ENCODE assay signal across 8 mouse cellular contexts in genomic region chr13:23396246-23396703, GRCm38 (mm10). TPM values are rescaled to one million over a fixed set of nuclear protein-coding genes. Genes with fewer than 3 reads are reported as not detected.
DNase-seq lines count a peak whose midpoint lies in the region; ATAC-seq and TF ChIP-seq lines count a peak whose summit lies in the region.

No protein-coding gene starts in this region.

- no peak for DNase-seq in lung, embryonic 14.5 days
- DNase-seq in lung, postnatal 25 days (ENCODE audit: low spot score): no peak
- peak; percentile 39 for DNase-seq in embryonic facial prominence, embryonic 11.5 days (ENCODE audit: low spot score)
- DNase-seq in liver, postnatal 0 days: peak; percentile 21
- DNase-seq in ovary, postnatal 14 days (ENCODE audit: low spot score): no peak
- no peak for DNase-seq in urinary bladder, postnatal 36 days (ENCODE audit: low spot score in 2 of 2)

- peak overlapping the region; percentile 84 for H3K4me2 ChIP-seq in lung, embryonic 14.5 days
- H3K4me2 ChIP-seq in embryonic facial prominence, embryonic 11.5 days (ENCODE audit: low read depth, low read length): peak overlapping the region; percentile 72
- peak overlapping the region; percentile 68 for H3K4me2 ChIP-seq in hindbrain, embryonic 12.5 days (replicated peaks)
- H3K4me2 ChIP-seq in liver, postnatal 0 days (ENCODE audit: low read depth, low read length): peak overlapping the region; percentile 74

- H3K9ac ChIP-seq in lung, embryonic 14.5 days: peak overlapping the region; percentile 42
- H3K9ac ChIP-seq in embryonic facial prominence, embryonic 11.5 days (replicated peaks; ENCODE audit: low read length): 0 out of 2 replicates have a peak overlapping the region, but pooled peaks have one; percentile 1
- H3K9ac ChIP-seq in hindbrain, embryonic 12.5 days: 0 out of 2 replicates have a peak overlapping the region, but pooled peaks have one; percentile 6
- 0 out of 2 replicates have a peak overlapping the region, but pooled peaks have one; percentile 11 for H3K9ac ChIP-seq in liver, postnatal 0 days (replicated peaks)

- peak; percentile 52; the same call in 1 of the 2 replicates for ATAC-seq in lung, embryonic 14.5 days (ENCODE audit: insufficient read depth)
- ATAC-seq in embryonic facial prominence, embryonic 11.5 days (replicated peaks; ENCODE audit: insufficient number of reproducible peaks, low FRiP score, low TSS enrichment, low read depth): no peak
- no peak for ATAC-seq in hindbrain, embryonic 12.5 days (ENCODE audit: low FRiP score)
- no peak for ATAC-seq in liver, postnatal 0 days

- no peak for TF ChIP-seq EP300 in liver, postnatal 0 days (IDR thresholded peaks at IDR 0.05; ENCODE audit: low read depth)

- H3K36me3 ChIP-seq in lung, embryonic 14.5 days (ENCODE audit: insufficient read depth): no peaks in the 10 kb centered on the region
- no peaks in the 10 kb centered on the region for H3K36me3 ChIP-seq in embryonic facial prominence, embryonic 11.5 days (replicated peaks; ENCODE audit: control insufficient read depth, insufficient read depth, low read depth, low read length)
- H3K36me3 ChIP-seq in hindbrain, embryonic 12.5 days: no peaks in the 10 kb centered on the region
- no peaks in the 10 kb centered on the region for H3K36me3 ChIP-seq in liver, postnatal 0 days (replicated peaks; ENCODE audit: insufficient read depth, low read length)
- no peaks in the 10 kb centered on the region for H3K36me3 ChIP-seq in small intestine, adult 2 months (ENCODE audit: control insufficient read depth, insufficient read depth, low read length)

- no peak overlapping the region for H3K27ac ChIP-seq in lung, embryonic 14.5 days (ENCODE audit: low read depth)
- no peak overlapping the region for H3K27ac ChIP-seq in embryonic facial prominence, embryonic 11.5 days (replicated peaks; ENCODE audit: low read depth, low read length)
- H3K27ac ChIP-seq in hindbrain, embryonic 12.5 days: no peak overlapping the region
- no peak overlapping the region for H3K27ac ChIP-seq in liver, postnatal 0 days (ENCODE audit: low read depth)
- no peak overlapping the region for H3K27ac ChIP-seq in small intestine, adult 2 months (ENCODE audit: insufficient read depth, low read depth, low read length)

- no peak for TF ChIP-seq POLR2A in small intestine, adult 2 months (IDR thresholded peaks at IDR 0.05; ENCODE audit: low read depth, low read length)

- peak overlapping the region; percentile 48 for H3K4me3 ChIP-seq in lung, embryonic 14.5 days (ENCODE audit: low read depth, low read length)
- H3K4me3 ChIP-seq in embryonic facial prominence, embryonic 11.5 days (ENCODE audit: low read depth, low read length): peak overlapping the region; percentile 43
- peak overlapping the region; percentile 40 for H3K4me3 ChIP-seq in hindbrain, embryonic 12.5 days
- peak overlapping the region; percentile 45 for H3K4me3 ChIP-seq in liver, postnatal 0 days (ENCODE audit: low read depth, low read length)
- peak overlapping the region; percentile 43 for H3K4me3 ChIP-seq in small intestine, adult 2 months (ENCODE audit: low read depth, low read length)

- H3K4me1 ChIP-seq in lung, embryonic 14.5 days (ENCODE audit: insufficient read depth): no peaks in the 10 kb centered on the region
- H3K4me1 ChIP-seq in embryonic facial prominence, embryonic 11.5 days (ENCODE audit: control insufficient read depth, insufficient read depth, low read length): no peaks in the 10 kb centered on the region
- H3K4me1 ChIP-seq in hindbrain, embryonic 12.5 days: 0 out of 2 replicates have a peak, but pooled peaks cover 5% of the 10 kb centered on the region
- peaks cover 12% of the 10 kb centered on the region; the same call in 1 of the 2 replicates for H3K4me1 ChIP-seq in liver, postnatal 0 days (ENCODE audit: insufficient read depth)
- H3K4me1 ChIP-seq in small intestine, adult 2 months (ENCODE audit: control insufficient read depth, insufficient read depth, insufficient read length, low read length): no peaks in the 10 kb centered on the region; the same call in 1 of the 2 replicates

- no peak for TF ChIP-seq CTCF in lung, embryonic 14.5 days (IDR thresholded peaks at IDR 0.05; ENCODE audit: low read depth)
- TF ChIP-seq CTCF in liver, postnatal 0 days (IDR thresholded peaks at IDR 0.05; ENCODE audit: low read depth): no peak
- no peak for TF ChIP-seq CTCF in small intestine, adult 2 months (IDR thresholded peaks at IDR 0.05; ENCODE audit: extremely low read depth, insufficient read length, insufficient replicate concordance, low read depth, low read length)

- no peaks in the 10 kb centered on the region for H3K9me3 ChIP-seq in lung, embryonic 14.5 days (ENCODE audit: low read depth, low read length)
- no peaks in the 10 kb centered on the region for H3K9me3 ChIP-seq in embryonic facial prominence, embryonic 11.5 days (replicated peaks; ENCODE audit: control insufficient read depth, low read length)
- no peaks in the 10 kb centered on the region for H3K9me3 ChIP-seq in hindbrain, embryonic 12.5 days (replicated peaks)
- H3K9me3 ChIP-seq in liver, postnatal 0 days (ENCODE audit: low read length): no peaks in the 10 kb centered on the region

- H3K27me3 ChIP-seq in lung, embryonic 14.5 days (ENCODE audit: insufficient read depth, low read length): peaks cover 23% of the 10 kb centered on the region; the same call in 1 of the 2 replicates
- peaks cover 10% of the 10 kb centered on the region for H3K27me3 ChIP-seq in embryonic facial prominence, embryonic 11.5 days (ENCODE audit: control insufficient read depth, insufficient read depth, low read length)
- peaks cover 66% of the 10 kb centered on the region for H3K27me3 ChIP-seq in hindbrain, embryonic 12.5 days
- peaks cover 45% of the 10 kb centered on the region for H3K27me3 ChIP-seq in liver, postnatal 0 days (ENCODE audit: insufficient read depth, low read length)
- H3K27me3 ChIP-seq in small intestine, adult 2 months (ENCODE audit: control insufficient read depth, insufficient read depth, low read length): peaks cover 33% of the 10 kb centered on the region

- under 1% methylated on average over 31 of the region's 31 CpGs for WGBS in lung, embryonic 14.5 days
- 0% methylated on average over 31 of the region's 31 CpGs for WGBS in embryonic facial prominence, embryonic 11.5 days
- under 1% methylated on average over 31 of the region's 31 CpGs for WGBS in hindbrain, embryonic 12.5 days
- 1% methylated on average over 31 of the region's 31 CpGs for WGBS in liver, postnatal 0 days (ENCODE audit: insufficient replicate concordance)
- WGBS in small intestine, adult 2 months: under 1% methylated on average over 31 of the region's 31 CpGs

RNA-seq across cellular contexts. Expression of gene Zfp322a, which starts 27.3 kb away (rescaled TPM):
- polyA plus RNA-seq in lung, embryonic 14.5 days (2014; fragmentation: Nextera tagmentation; extraction: Ambion mirVana): 54.5 and 59.3 TPM in 2 replicates
- 72.4 and 76.2 TPM in 2 replicates for polyA plus RNA-seq in embryonic facial prominence, embryonic 11.5 days (2014; fragmentation: Nextera tagmentation; extraction: Ambion mirVana)
- 58.9 and 63.2 TPM in 2 replicates for polyA plus RNA-seq in hindbrain, embryonic 12.5 days (2016; fragmentation: Nextera tagmentation; extraction: Ambion mirVana)
- 7.4 and 9.5 TPM in 2 replicates for polyA plus RNA-seq in liver, postnatal 0 days (2015; fragmentation: Nextera tagmentation; extraction: Ambion mirVana)
- 0.15 and 0.20 TPM in 2 replicates for polyA plus RNA-seq in small intestine, adult 2 months (2012; rRNA removed)

RNA-seq across cellular contexts. Expression of gene Abt1, which starts 27.4 kb away (rescaled TPM):
- 12.7 and 13.5 TPM in 2 replicates for polyA plus RNA-seq in lung, embryonic 14.5 days (2014; fragmentation: Nextera tagmentation; extraction: Ambion mirVana)
- polyA plus RNA-seq in embryonic facial prominence, embryonic 11.5 days (2014; fragmentation: Nextera tagmentation; extraction: Ambion mirVana): 15.0 and 16.2 TPM in 2 replicates
- polyA plus RNA-seq in hindbrain, embryonic 12.5 days (2016; fragmentation: Nextera tagmentation; extraction: Ambion mirVana): 11.6 and 12.0 TPM in 2 replicates
- polyA plus RNA-seq in liver, postnatal 0 days (2015; fragmentation: Nextera tagmentation; extraction: Ambion mirVana): 4.3 and 4.8 TPM in 2 replicates
- 0.95 and 1.2 TPM in 2 replicates for polyA plus RNA-seq in small intestine, adult 2 months (2012; rRNA removed)

Comparison
In these comparisons a context has a peak if more than half of its experiments do, and no peak if none do; other contexts are left out.
1. DNase-seq: peak in embryonic facial prominence, embryonic 11.5 days (single experiment) and liver, postnatal 0 days (single experiment); none in lung, embryonic 14.5 days (single experiment), lung, postnatal 25 days (single experiment), ovary, postnatal 14 days (single experiment) and urinary bladder, postnatal 36 days (0 of 2).
2. Peak in every context shown above with its lines, with median percentiles within 50 percentile points of each other: H3K4me2 ChIP-seq, H3K4me3 ChIP-seq and H3K9ac ChIP-seq.